Mouse (Mus musculus): ENCODE measurements at regions not wholly inside any gene's neighbourhood (a gene's known extent, or its start where the extent isn't known, plus 50 kb on each side); places are given as distances from the start of the nearest gene placed in this dataset. TPM values are rescaled to one million over a fixed set of nuclear protein-coding genes. Genes with fewer than 3 reads are reported as not detected.

Small RNA genes in the stretch of these regions (microRNA-seq; reads per million reads assigned to microRNA genes)
- not detected for gene Gm26241
